Mouse (Mus musculus): ENCODE data around the gene Slc9a8.

Gene Slc9a8

DNA sequence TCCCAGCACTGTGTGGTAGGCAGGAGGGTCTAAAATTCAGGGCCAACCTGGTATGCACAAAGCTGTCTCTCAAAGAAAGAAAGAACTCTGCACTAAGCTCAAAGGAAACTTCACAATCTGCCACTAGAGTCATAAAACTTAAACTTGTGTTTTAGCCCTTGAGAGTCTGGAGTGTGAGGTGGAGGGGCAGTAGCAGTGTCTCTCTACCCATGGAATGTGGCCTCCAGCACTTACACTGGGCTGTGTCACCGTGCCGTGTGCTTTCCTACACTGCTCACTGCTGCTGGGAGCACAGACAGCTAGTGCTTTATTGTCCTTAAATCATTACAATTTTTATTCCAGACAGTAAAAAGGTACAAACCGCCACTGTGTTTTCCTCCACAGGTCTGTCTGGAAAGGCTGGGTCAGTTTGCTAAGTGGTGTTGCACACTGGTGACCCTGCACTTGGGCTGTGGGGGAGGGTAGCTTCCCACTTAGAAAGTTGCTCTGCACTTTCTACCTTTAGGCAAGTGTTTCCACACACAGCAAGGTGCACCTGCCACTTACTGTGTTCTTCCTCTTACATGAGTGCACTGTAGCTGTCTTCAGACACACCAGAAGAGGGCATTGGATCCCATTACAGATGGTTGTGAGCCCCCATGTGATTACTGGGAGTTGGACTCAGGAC is 86.3 kb downstream of the Slc9a8 start:
- no peak for DNase-seq (ENCODE audit: low read depth, low spot score)

DNA sequence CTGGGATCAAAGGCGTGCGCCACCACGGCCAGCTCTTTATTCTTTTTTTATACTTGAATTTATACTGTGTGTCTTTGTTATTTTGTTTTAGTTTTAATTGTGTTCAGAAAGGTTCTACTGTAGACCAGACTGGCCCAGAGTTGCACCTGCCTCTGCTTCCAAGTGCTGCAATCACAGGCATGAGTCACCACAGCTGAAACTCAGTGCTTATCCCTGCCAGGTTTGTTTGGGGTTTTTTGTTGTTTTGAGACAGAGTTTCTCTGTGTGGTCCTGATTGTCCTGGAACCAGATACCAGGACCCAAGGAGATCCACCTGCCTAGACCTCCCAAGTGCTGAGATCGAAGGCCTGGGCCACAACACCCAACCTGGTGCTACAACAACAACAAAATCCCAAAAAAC is 87.1 kb downstream of the Slc9a8 start:
- DNase-seq (ENCODE audit: low read depth, low spot score) = no peak

DNA sequence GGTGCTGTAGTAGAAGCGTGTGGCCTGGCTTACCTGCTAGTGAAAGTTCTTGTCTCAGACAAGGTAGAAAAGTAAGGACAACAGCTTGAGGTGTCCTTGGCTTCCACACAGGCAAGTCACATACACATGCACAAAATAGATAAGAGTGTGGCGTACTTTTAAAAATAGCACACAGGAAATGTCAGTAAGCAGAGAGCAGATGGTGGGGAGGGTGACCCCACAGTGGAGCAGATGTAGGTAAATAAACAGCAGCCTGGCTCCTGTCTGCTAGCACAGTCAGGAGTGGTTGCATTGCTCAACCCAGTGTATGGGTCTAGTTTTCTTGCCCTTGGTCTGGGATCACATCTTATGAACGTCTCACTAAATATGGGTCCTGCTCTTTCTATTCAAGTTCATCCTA is 89.0 kb downstream of the Slc9a8 start:
- DNase-seq (ENCODE audit: low read depth, low spot score) = no peak

DNA sequence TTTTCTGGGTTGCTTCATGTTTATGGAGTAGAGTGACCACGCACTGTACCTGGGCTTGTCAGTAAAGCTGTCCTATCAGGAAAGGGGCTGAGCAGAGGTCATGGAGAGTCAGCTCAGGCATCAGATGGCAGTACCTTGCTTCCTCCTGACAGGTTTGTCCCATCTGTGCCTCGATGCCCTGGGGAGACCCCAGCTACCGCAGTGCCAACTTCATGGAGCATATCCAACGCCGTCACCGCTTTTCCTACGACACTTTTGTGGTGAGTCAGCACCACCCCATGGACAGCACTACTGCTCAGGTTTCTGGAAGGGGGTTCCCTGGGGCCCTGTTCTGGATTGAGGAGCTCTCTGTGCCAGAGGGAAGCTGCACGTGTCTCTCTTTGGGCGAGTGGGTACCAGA is 90.9 kb downstream of the Slc9a8 start:
- no peak for DNase-seq (ENCODE audit: low read depth, low spot score)

DNA sequence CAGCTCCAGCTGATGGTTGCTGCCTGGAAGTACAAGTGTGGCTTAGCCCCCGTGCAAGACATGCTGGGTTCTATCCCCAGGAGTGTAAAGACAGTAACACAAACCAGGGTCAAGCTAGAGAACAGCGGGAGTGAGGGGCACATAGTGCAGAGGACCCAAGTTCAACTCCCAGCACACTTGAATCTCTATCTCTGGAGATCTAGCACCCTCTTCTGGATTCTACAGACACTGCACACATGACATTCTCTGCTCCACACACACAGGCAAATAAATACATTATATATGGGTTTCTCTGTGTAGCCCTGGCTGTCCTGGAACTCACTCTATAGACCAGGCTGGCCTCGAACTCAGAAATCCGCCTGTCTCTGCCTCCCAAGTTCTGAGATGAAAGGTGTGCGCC is 91.5 kb downstream of the Slc9a8 start:
- no peak for DNase-seq (ENCODE audit: low read depth, low spot score)

DNA sequence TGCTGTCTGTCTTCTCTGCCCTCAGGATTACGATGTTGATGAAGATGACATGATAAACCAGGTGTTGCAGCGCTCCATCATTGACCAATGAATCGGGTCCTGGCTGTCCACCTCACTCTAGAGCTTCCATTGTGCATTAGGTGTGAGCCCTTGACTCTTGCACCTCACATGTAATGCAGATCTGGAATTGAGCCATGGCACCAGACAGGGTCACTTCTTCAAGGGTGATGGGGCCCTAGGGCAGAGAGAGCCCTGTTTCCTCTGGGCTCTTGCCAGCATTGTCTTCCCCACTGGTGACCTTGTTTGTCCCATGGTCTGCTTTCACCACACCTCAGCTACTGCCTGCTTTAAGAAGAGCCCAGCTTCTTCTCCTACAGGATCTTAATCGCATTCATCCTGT is 93.1 kb downstream of the Slc9a8 start:
- DNase-seq (ENCODE audit: low read depth, low spot score) = no peak

DNA sequence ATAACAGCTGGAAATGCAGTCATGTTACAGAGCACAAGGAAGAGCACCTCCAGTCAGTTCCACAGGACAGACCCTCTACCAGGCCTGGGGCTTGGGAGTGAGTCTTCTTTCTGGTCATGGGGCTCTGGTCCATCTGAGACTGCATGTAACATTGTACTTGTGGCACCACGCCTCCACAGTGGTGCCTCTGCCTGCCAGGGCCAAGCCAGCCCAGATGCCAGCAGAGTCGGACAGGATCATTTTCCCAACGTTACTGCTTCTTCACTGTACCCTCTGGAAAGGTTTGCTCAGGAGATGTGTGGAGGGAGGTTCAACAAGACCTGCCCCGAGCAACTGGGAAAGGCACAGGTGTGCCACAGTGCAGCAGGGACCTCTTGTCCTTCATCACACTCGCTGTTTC is 94.2 kb downstream of the Slc9a8 start:
- DNase-seq (ENCODE audit: low read depth, low spot score) = no peak

DNA sequence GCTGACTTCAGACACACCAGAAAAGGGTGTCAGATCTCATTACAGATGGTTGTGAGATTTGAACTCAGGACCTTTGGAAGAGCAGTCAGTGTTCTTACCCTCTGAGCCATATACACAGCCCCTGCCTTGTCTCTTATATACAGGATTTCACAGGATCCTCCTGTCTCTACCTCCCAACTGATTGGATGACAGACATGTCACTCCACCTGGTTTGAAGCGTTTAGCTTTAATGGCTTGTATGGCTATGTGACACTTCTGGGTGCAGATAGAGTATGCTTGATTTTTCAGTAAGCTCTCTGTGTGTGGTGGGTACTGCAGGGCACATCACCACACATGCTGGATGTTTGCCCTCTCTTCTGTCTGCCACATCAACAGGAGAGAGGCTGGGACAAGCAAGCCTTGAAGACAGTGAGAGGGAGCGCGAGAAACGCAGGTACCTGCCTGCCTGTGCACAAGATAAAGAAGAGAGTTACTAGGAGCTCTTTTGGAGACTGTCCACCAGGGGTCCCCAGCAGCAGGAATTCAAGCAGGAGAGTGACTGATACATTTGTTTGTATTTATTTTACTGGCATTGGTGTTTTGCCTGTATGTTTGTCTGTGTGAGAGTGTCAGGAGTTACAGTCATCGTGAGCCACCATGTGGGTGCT is 98.2 kb downstream of the Slc9a8 start:
- DNase-seq (ENCODE audit: low read depth, low spot score) = no peak

Data from retina, adult 2 months (tissue).